Mouse (Mus musculus) myocyte (in vitro differentiated cells): Measurements from ENCODE around the gene Rpp40. TPM values are rescaled to one million over a fixed set of nuclear protein-coding genes. Genes with fewer than 3 reads are reported as not detected.

Source experiments
- H3K27me3 ChIP-seq: one replicate; pipeline ENCODE4 v1.6.1; 2011; ENCODE audit not compliant: control insufficient read depth, insufficient read depth, insufficient read length
- H3K36me3 ChIP-seq: one replicate; pipeline ENCODE4 v1.6.1; 2011; ENCODE audit not compliant: control insufficient read depth, insufficient read depth
- H3K4me2 ChIP-seq: one replicate; pipeline ENCODE4 v1.6.1; 2011; ENCODE audit warnings: low read depth, control low read depth
- H3K4me3 ChIP-seq: one replicate; pipeline ENCODE4 v1.5.1; 2011; ENCODE audit warnings: mild to moderate bottlenecking, control low read depth, moderate library complexity
- H3K79me2 ChIP-seq: one replicate; pipeline ENCODE4 v1.6.1; 2011; ENCODE audit not compliant: control insufficient read depth, insufficient read depth
- H3ac ChIP-seq: one replicate; pipeline ENCODE4 v1.6.1; 2011; ENCODE audit not compliant: control insufficient read depth, insufficient read length
- CEBPB ChIP-seq: IDR thresholded peaks from 2 replicates; pipeline ENCODE4 v1.6.1; 2011; ENCODE audit warnings: mild to moderate bottlenecking, moderate library complexity; ENCODE audit not compliant: poor library complexity, insufficient read depth, severe bottlenecking
- E2F4 ChIP-seq: IDR thresholded peaks from one replicate; pipeline ENCODE4 v1.6.1; 2011; ENCODE audit warnings: mild to moderate bottlenecking, control low read depth, moderate library complexity; ENCODE audit not compliant: insufficient read depth
- MAX ChIP-seq: IDR thresholded peaks from one replicate; pipeline ENCODE4 v1.6.1; 2011; ENCODE audit warnings: low read depth, mild to moderate bottlenecking, control low read depth
- MYOD1 ChIP-seq, 3 experiments: IDR thresholded peaks; one replicate each; pipeline ENCODE4 v1.6.1; 2011; ENCODE audit warnings: control low read depth in 2 of 3, low read depth in 2 of 3, mild to moderate bottlenecking in 2 of 3, moderate library complexity in 1 of 3; ENCODE audit not compliant: insufficient read length in 2 of 3, control insufficient read depth in 1 of 3
- MYOG ChIP-seq, 3 experiments: IDR thresholded peaks; one replicate each; pipeline ENCODE4 v1.6.1; 2011; ENCODE audit warnings: control low read depth in 2 of 3, low read depth in 2 of 3, mild to moderate bottlenecking in 2 of 3; ENCODE audit not compliant: insufficient read length in 2 of 3, control insufficient read depth in 1 of 3, insufficient read depth in 1 of 3
- POLR2A ChIP-seq: IDR thresholded peaks from one replicate; pipeline ENCODE4 v1.6.1; 2011; ENCODE audit warnings: low read depth, mild to moderate bottlenecking, control low read depth, moderate library complexity; ENCODE audit not compliant: insufficient read length
- POLR2AphosphoS2 ChIP-seq: IDR thresholded peaks from one replicate; pipeline ENCODE4 v1.6.1; 2011; ENCODE audit warnings: low read depth, control low read depth; ENCODE audit not compliant: insufficient read length
- REST ChIP-seq: IDR thresholded peaks from one replicate; pipeline ENCODE4 v1.6.1; 2011; ENCODE audit warnings: mild to moderate bottlenecking, control low read depth, moderate library complexity; ENCODE audit not compliant: insufficient read depth, insufficient read length
- SRF ChIP-seq: IDR thresholded peaks from one replicate; pipeline ENCODE4 v1.6.1; 2011; ENCODE audit warnings: low read depth; ENCODE audit not compliant: control insufficient read depth, insufficient read length
- TCF12 ChIP-seq: IDR thresholded peaks from one replicate; pipeline ENCODE4 v1.6.1; 2011; ENCODE audit warnings: mild to moderate bottlenecking, control low read depth; ENCODE audit not compliant: poor library complexity, insufficient read depth, severe bottlenecking
- TCF3 ChIP-seq: IDR thresholded peaks from one replicate; pipeline ENCODE4 v1.6.1; 2011; ENCODE audit warnings: low read depth, control low read depth; ENCODE audit not compliant: insufficient read length
- USF1 ChIP-seq: IDR thresholded peaks from one replicate; pipeline ENCODE4 v1.6.1; 2011; ENCODE audit warnings: low read depth, mild to moderate bottlenecking, control low read depth, moderate library complexity
- polyA plus RNA-seq: library from polyadenylated mRNA; unstranded; fragments of >200 nt; fragmentation: generic; extraction: Trizol; gene quantifications from one replicate; pipeline ENCODE4 v1.2.1, GENCODE M21; 2012; ENCODE audit warnings: missing spikeins

Gene Rpp40
- 13.6 TPM for polyA plus RNA-seq

DNA sequence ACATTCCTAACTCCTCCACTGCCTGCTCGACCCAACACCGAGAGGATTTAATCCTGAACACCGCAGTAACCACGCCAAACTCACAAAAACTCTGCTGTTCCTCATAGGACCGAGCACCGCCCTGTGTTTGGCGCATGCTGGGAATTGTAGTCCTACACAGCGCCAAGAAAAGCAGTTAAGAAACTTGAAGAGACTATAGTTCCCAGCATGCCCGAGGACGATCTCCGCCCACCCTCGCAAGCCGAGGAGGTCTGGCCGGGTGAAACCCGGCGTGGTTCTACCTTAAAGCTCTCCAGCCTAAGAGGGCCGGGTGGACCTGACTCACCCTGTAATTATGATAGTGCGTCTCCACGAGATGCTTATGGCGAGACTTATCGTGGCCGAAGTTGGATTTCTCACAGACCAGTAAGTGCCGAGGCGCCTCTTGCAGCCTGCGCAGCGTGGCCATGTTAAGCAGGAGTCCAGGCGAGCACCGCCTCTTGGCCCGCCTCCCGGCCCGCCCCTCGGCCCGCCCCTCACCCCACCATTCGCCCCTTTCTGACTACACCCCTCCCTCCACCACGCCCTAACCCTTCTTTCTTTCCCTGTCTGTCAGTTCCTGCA is at the start of gene Rpp40:
Gene Rpp40, minus strand, starts transcription at position 481 of the 603 bp plus-strand sequence.
- Histone ChIP-seq H3K79me2 (no peaks in the 10 kb centered on the region), H3K36me3 (peaks cover 5% of the 10 kb centered on the region), H3ac (no peak within 1 kb of the TSS), H3K4me3 (peak within 1 kb of the TSS; percentile 45), H3K27me3 (no peaks in the 10 kb centered on the region), H3K4me2 (peak within 1 kb of the TSS; percentile 66)
- peak; percentile 42 for TF ChIP-seq SRF
- no peak for TF ChIP-seq MYOG (IDR thresholded peaks at IDR 0.05; ENCODE audit: control insufficient read depth in 1 of 3, insufficient read depth in 1 of 3, insufficient read length in 2 of 3, low read depth in 2 of 3)
- TF ChIP-seq USF1, result no peak
- no peak for TF ChIP-seq CEBPB
- TF ChIP-seq MYOD1 (IDR thresholded peaks at IDR 0.05; ENCODE audit: control insufficient read depth in 1 of 3, insufficient read length in 2 of 3, low read depth in 2 of 3), result no peak
- TF ChIP-seq POLR2A, result peak; percentile 45

DNA sequence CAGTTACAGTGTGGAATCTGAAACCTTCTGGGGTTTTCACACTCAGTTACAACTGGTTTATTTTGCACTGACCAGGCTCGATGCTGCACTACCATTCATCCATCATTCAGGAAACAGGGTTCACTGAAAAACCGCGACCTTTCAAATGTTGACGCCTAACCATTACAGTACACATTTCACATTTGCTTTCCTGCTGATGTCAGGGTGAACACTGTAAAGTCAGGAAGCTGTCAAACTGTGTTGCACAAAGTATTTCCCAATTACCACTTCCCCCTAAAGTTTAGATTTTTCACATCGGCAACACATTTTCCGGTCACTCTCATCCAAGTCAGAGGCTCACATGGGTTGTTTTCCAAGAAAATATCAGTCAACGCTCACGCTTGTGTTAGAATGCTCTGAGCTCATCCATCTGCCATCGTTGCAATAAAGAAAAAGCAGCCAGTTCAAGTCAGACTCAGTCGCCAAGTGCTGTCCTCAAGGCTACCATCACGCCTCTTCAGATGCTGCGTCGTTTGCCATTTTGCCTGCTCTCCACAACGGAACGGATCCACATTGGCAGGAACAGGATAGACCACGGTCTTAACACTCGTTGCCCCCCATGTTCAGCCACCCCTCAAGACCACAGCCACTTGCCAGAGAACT is 43.8 kb upstream of the Rpp40 start:
- TF ChIP-seq E2F4, result no peak
- TF ChIP-seq TCF3, result no peak
- no peak for TF ChIP-seq MAX
- no peak for TF ChIP-seq REST
- no peak for TF ChIP-seq MYOG (IDR thresholded peaks at IDR 0.05; ENCODE audit: control insufficient read depth in 1 of 3, insufficient read depth in 1 of 3, insufficient read length in 2 of 3, low read depth in 2 of 3)
- no peak for TF ChIP-seq POLR2AphosphoS2
- TF ChIP-seq SRF, result no peak
- no peak for TF ChIP-seq USF1
- TF ChIP-seq CEBPB, result no peak
- TF ChIP-seq MYOD1 (IDR thresholded peaks at IDR 0.05; ENCODE audit: control insufficient read depth in 1 of 3, insufficient read length in 2 of 3, low read depth in 2 of 3), result no peak
- no peak for TF ChIP-seq TCF12
- no peak for TF ChIP-seq POLR2A
- Histone ChIP-seq H3K4me2 (no peak overlapping the region), H3ac (no peak overlapping the region), H3K79me2 (no peaks in the 10 kb centered on the region), H3K36me3 (no peaks in the 10 kb centered on the region), H3K27me3 (peaks cover 5% of the 10 kb centered on the region), H3K4me3 (no peak overlapping the region)

DNA sequence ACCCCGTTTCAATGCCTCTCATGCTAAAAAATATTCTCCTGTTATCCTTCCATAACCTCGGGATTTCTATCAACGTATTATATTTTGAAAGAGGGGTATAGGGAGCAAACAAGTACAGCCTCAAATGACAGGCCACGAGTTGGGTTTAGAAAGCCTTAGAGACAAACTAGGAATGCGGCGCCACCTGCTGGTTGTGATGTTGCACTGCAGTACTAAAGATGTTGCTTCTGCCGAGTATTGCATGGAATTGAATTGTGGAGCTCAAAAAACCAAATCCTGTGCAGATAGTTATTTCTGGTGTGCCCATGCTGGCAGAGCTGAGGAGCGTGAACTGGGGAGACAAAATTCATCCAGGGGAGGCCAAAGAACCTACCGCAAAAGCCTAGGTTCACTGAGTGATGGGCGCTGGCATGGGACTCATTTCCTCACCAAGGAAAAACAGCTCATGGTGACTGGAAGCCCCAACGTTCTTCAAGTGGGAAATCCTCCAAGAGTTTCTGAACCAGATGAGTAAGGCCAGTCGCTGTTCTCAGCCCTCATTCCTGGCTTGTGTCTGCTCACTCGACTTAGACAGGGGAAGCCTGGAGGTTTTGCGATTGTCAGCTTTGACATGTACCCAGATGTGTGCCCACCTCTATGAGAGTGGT is 41.3 kb upstream of the Rpp40 start:
- Histone ChIP-seq H3K79me2 (no peaks in the 10 kb centered on the region), H3K36me3 (no peaks in the 10 kb centered on the region), H3K4me3 (no peak overlapping the region), H3K4me2 (peak overlapping the region; percentile 48), H3ac (no peak overlapping the region), H3K27me3 (peaks cover 5% of the 10 kb centered on the region)
- no peak for TF ChIP-seq SRF
- TF ChIP-seq MYOD1 (IDR thresholded peaks at IDR 0.05; ENCODE audit: control insufficient read depth in 1 of 3, insufficient read length in 2 of 3, low read depth in 2 of 3), result no peak
- TF ChIP-seq POLR2AphosphoS2, result no peak
- TF ChIP-seq POLR2A, result no peak

DNA sequence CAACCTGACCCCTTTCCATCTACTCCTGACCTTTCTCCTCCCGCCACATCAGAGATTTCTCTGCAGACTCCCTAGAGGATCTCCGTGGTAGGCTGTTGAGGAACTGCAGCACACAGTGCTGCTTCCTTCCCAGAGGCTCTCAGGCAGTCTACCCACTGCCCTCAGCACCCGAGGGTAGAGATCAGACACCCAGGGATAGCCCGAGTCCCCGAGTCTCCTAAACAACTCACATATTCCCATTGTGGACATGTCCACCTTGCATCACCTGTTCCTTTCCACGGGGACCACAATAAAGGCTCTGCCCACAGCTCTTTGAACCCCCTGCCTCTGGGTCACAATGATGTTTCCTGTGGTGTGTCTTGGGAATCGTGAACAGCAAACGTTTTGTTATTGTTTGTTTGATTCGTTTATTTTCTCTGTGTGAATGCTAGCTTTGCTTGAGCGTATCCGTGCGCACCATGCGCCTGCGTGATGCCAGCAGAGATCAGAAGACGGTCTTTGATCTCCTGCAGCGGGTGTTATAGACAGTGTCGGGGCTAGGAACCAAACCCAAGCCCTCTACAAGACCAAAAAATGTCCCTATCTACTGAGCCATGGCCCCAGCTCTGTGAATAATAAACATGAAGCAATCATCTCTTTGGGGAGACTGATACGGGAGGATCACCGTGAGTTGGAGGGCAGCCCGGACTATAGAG is 40.6 kb upstream of the Rpp40 start:
- Histone ChIP-seq H3K4me2 (no peak overlapping the region), H3ac (no peak overlapping the region), H3K27me3 (peaks cover 5% of the 10 kb centered on the region), H3K4me3 (no peak overlapping the region), H3K79me2 (no peaks in the 10 kb centered on the region), H3K36me3 (no peaks in the 10 kb centered on the region)
- TF ChIP-seq MAX (no peak), POLR2A (no peak), E2F4 (no peak), SRF (no peak), CEBPB (no peak), REST (no peak), TCF3 (no peak), MYOD1 (IDR thresholded peaks at IDR 0.05; ENCODE audit: control insufficient read depth in 1 of 3, insufficient read length in 2 of 3, low read depth in 2 of 3) (no peak), USF1 (no peak), TCF12 (no peak), POLR2AphosphoS2 (no peak), MYOG (IDR thresholded peaks at IDR 0.05; ENCODE audit: control insufficient read depth in 1 of 3, insufficient read depth in 1 of 3, insufficient read length in 2 of 3, low read depth in 2 of 3) (no peak)
